Mouse (Mus musculus) urinary bladder, postnatal 14 days (tissue): ENCODE measurements around the gene Glyatl3.

Source experiments
- DNase-seq: peaks from one replicate; pipeline ENCODE4 v3.0.0; 2021; ENCODE audit warnings: low spot score

Glyatl3 gene

GRCm38 (mm10) chr17:40914250-40914649 is at the start of gene Glyatl3:
Gene Glyatl3 (minus strand): TSS chr17:40914350.
- DNase-seq: no peak

DNA sequence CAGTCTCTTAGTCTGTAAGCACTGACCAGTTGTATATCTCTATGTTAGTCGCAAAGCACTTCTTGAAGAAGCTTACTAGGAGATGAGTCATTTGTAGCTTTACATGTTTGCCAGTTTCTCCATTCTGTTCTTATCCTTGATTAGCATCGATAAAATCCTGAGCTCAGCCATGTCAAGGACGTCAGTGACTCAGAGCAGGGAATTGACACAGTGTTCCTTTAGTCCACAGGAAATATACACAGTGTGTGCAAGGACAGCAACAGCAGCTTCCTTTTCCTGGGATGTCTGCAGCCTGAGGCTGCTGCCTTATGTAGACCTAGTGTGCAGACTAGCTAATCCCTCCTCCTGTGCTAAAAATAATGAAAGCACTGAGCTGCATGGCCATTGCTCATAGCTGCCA is 34.4 kb upstream of the Glyatl3 start:
- no peak for DNase-seq

GRCm38 (mm10) chr17:40934420-40935231 is 20.5 kb upstream of the Glyatl3 start, which contains the start of the genes Mut and Cenpq:
Gene Mut (plus strand): TSS chr17:40934685.
Gene Cenpq (minus strand): TSS chr17:40935047.
- peak; percentile 99 for DNase-seq

- no peak for DNase-seq
Measured at GRCm38 (mm10) chr17:40933985-40934384, 19.8 kb upstream of the Glyatl3 start.

DNA sequence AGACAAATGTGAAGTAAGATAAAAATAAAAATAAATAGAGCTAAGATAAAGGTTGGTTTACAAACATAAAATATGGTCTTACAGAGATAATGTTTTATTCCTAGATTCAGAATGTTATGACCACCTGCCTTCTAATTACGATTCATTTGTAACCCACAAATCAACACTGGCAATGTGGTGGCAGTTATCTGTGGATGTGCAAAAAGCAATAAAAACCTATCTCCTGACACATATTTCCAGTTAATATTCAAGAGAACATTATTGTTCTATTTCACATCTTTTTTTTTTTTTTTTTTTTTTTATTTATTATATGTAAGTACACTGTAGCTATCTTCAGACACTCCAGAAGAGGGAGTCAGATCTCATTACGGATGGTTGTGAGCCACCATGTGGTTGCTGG is 1.3 kb upstream of the Glyatl3 start:
- DNase-seq: no peak

DNA sequence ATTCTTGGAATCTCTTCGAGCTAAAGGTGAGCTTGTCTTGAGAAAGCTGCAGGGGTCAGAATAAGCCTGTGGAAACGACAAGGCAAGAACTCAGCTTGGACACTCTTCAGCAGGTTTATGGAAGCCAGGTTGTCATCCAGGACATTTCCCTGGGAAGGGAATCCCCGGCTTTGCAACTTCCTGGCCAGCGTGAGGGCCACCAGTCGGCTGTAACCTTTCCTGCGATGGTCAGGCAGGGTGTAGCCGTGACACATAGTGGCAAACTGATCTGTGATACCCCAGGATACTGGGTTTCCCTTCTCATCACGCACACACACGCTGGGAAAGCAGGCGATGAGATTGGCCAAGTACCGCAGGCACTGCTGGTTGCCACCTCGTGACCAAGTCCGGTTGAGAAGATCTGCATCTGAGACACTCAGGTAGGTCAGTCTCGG is 9.4 kb downstream of the Glyatl3 start:
- DNase-seq: no peak

DNA sequence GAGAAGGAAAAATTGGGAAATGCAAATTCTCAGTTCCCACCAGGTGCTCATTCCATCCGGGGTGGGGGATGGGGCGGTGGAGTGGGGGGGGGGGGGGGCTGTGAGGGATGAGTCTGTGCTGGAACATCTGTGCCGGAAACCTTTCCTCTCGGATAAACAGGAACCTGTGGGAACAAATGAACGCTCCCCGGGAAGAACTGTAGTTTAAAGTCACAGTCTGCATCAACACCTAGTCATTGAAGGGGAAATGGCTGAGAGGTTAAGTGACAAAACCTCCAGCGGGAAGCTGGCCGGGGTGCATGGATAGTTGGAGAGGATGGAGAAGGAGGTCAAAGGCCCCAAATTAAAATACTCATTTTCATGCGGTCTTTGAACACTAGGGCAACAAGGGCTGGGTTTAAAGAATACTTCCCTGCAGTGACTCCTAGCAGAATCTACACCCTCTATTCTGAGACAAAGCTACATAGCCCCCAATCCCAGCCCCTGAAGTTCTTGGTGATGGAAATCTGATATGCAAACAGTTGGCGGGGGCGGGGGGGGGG is 10.0 kb downstream of the Glyatl3 start:
- no peak for DNase-seq

DNA sequence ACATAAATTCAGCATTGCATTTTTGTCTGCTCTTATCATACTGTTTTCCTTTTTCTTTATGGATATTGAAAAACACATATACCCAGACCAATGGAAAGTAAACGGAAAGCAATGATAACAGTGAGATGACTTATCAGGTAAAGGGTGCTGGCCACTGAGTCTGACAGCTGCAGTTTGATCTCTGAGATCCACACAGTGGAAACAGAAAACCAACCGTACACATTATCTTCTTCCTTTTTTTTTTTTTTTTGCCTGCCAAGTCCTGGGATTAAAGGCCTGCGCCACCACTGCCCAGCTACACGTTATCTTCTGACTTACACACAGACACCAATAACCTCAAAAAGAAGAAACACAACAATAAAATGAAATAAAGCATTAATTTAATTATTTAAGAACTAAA is 10.8 kb downstream of the Glyatl3 start:
- no peak for DNase-seq

GRCm38 (mm10) chr17:40899783-40900363 is 14.3 kb downstream of the Glyatl3 start:
- no peak for DNase-seq

- DNase-seq: no peak
Measured at GRCm38 (mm10) chr17:40896863-40897262, 17.3 kb downstream of the Glyatl3 start.

DNA sequence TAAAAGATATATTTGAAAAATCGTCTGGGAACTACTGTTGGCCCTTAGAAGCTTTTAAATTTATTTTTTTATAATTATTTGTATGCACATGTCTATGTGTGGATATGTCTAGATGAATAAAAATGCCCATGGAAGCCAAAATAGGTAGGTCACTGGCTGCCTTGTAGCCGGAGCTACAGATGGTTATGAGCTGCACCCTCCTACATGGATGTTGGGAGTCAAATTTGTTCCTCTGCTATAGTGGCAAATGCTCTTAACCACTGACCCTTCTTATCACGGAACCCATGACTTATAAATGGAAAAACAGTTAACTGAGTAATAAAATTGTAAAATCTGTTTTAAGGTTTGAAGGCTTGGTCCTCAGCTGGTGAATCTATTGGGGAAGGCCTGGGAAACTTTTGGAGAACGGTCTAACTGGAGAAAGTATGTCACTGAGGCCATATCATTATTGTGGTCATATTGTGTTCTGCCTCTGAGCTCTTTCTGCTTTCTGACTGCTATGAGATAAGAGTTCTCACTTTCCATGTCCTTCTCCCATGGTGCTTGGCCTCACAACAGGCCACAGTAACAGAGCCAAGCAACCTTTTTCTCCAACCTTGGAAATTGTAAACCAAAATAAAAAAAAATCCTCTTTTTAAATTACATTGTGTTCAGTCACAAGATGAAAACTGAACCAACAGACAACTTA is 26.2 kb downstream of the Glyatl3 start:
- DNase-seq: no peak

GRCm38 (mm10) chr17:40885155-40885554 is 29.0 kb downstream of the Glyatl3 start:
- peak; percentile 39 for DNase-seq

DNA sequence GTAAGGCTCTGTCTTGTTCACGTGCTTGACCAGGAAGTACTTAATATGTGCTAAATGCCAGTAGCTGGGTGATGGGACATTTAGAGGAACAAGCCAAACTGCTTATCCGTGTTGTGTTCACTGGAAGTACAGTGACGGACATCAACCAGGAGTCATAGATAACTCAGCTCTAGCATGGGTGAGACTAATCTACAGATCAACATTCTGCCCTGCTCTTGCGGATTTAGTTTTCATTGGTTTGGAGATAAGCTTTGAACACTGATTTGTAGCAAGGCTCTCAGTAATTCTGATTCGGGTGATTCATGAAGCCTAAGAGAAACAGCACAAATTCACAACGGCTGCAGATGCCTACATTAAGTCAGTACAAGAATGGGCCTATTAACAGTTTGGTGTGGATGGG is 32.0 kb downstream of the Glyatl3 start:
- no peak for DNase-seq

DNA sequence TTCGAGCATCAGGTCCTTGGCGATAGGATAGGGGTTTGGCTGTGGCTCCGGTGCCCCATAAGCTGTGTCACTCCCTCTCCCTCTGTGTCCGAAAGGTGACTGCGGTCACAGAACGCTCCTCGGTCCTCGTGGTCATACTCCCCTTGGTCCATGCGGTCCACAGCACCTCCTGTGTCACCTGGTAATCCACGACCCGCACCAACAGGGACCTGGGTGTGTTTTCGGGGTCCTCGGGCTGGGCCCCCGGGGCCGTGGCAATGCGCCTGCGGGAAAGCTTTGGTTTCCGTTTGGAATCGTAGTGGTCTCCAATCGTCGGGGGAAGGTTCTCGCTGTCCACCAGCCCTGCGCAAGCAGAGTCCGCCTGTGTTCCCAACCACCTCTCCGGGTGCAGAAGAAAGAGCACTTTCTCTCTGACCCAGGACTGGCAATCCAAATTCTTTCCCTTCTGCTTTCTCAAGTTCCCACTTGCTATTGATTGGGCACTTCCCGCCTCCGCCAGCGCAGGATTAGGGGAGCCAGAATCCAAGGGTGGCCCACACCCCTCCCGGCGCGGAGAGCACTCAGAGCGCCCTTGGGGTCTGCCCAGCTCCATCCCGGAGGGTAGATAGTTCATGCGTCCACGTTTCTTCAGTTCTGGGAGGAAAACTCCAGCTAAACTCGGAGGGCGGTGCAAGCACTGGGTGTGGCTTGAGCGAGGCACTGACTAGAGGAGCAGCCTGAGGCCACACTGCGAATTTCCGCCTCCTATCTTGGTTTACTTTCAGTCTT is 34.0 kb downstream of the Glyatl3 start, which contains the start of gene 9130008F23Rik:
TSS of gene 9130008F23Rik (minus strand) at position 636 of the 768 bp plus-strand sequence.
- peak; percentile 80 for DNase-seq

DNA sequence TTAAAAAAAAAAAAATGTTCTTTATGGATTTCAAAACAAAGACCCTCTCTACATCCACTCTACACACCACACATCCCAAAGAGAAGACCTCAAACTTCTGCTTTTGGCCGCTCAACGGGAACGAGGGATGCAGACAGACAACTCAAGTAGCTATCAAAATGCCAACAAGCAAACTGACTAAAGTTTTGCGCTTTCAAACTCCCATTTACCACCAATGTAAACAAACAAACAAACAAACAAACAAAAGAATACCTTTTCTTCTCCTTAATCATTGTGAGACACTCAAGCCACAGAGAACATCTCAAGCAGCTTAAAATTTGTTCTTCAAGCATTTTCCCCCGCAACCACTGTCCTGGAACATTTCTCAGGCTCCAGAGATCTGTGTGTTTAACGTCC is 34.6 kb downstream of the Glyatl3 start:
- no peak for DNase-seq

- no peak for DNase-seq
Measured at GRCm38 (mm10) chr17:40877741-40878140, 36.4 kb downstream of the Glyatl3 start.

DNA sequence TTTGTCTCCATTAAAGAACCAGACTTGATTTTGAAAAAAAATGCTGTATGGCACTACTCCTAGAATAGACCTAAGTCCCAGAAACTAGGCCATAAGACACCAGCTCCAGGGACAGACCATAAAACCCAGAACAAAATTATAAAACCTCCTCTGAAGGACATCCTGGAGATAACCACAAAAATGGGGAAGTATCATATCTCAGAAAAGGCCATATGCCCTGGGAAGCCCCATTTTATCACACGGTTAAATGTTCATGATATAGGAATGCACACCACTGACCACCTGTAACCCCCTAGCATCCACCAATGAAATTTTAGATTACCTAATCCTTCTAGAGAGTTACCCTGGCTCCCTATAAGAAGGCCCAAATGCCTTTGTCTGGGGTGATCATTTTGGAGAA is 38.6 kb downstream of the Glyatl3 start:
- no peak for DNase-seq

DNA sequence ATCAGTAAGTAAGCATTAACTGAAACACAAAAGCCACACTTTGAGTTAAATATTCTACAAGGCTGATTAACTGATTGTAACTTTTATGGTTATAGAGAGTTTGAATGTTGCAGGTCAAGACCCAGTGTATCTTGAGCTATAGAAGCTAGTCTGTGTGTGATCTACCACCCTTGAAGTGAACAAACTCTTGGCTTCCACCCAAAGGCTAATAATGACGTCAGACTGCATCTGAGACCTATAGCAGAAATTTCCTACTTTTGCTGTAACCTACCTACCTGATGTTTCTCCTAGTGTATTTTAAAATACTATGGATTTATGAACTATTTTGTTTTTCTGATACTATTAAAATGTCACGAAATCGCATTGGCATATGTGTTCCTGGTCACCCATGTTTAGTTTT is 39.4 kb downstream of the Glyatl3 start:
- no peak for DNase-seq

DNA sequence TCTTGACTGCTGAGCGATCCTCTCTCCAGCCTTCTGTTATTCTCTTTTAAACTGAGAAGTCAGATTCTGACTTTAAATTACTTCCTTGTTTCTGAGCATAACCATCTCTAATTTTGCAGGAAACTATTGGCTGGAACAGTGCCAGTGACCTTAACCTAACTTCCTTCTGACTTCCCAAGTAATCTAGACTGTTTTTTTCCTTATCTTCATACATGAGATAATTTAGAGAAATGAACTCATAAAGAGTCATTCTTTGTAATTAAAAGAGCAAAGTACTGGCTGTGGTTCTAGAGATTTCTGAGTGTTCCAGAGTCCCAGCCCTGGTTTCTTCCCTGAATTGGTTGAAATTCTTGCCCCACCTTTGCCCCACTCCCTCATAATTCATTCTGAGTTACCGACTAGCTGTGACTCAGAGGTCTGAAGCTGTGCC is 40.6 kb downstream of the Glyatl3 start:
- DNase-seq: peak; percentile 55

DNA sequence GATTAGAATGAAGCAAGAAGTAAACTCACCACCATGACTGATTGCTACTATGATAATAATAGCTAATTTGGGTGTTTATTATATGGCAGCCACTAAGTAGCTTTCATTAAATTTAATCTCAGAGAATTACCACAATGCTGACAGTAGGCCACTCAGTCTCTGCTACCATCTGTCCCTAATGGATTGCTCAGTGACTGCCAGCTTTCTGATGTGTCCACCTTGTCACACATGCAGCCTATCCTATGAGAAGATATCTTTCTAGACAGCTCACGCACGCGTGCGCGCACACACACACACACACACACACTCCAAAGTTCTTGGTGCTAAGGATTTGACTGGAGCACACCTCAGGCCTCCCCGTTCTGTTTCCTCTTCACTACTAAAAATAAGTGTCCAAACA is 41.5 kb downstream of the Glyatl3 start:
- no peak for DNase-seq

DNA sequence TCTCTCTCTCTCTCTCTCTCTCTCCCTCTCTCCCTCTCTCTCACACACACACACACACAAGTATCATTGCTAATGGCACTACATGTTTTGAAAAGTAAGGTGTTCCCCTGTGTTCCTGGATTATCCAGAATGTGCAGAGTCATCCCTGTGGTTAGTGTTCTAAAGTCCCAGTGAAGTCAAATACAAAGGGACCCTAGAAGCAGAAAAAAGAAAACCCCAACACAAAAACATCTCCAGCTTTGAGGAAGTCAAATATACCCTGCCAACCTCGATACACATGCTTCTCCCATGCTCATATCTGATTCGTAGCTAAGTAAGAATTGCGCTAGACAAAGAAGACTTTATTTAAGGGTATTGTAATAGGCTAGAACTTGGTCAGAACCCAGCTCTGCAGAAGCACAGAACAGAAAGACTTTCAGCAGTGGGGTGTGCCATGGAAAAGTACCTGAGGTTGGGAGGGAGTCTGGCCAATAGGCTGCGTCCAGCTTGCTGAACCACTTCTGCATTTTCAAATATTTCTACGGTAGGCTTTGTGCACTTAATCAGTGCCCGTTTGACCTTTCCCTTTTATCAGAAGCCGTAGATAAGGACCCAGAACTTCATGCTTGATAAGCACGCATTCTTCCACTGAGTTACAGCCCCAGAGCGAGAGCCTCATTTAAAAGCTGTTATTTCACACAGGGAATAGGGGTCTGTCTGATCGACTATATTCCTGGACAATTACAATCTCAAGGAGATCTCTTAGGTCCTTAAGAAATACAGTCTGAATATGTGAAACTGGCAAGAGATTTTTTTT is 45.0 kb downstream of the Glyatl3 start:
- peak; percentile 62 for DNase-seq
